Mouse (Mus musculus) kidney, adult 2 months (tissue): ENCODE results near the gene Cpne4.

Experiments used
- CTCF ChIP-seq: fragments of 200-500 bp; conservative IDR thresholded peaks from 2 replicates; pipeline ENCODE4 v1.5.1; 2011; ENCODE audit warnings: low read depth, mild to moderate bottlenecking, control low read depth, low read length, moderate library complexity, mixed read lengths; ENCODE audit not compliant: insufficient read depth, insufficient read length
- POLR2A ChIP-seq: fragments of 200-500 bp; IDR thresholded peaks from one replicate; pipeline ENCODE4 v1.6.1; 2011; ENCODE audit warnings: low read depth, low read length, control low read depth

DNA sequence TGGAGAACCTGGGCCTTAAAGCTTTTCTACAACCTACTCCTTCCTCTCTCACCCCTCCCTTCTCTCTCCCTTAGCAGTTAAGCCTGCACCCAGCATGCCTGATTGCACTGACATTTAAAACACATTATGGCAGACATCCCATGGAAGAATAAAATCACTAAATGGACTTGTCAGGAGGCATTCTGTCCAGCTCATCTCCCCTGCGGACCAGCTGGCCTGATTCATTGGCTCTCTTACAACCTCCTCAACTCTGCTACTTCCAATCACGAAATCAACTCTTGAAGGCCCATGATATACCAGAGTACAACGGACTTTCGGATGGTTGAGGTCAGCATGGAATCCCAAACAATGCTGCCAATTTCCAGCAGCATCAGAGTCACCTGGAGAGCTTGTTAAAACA lies 393.3 kb downstream of the Cpne4 start:
- TF ChIP-seq CTCF (no peak), POLR2A (no peak)
